Mouse (Mus musculus) spleen, adult 12 weeks (tissue): ENCODE results near the gene Abcc1.

Source experiments
- DNase-seq: peaks from one replicate; pipeline ENCODE4 v3.0.0; 2022; ENCODE audit warnings: low spot score

Gene Abcc1

GRCm38 (mm10) chr16:14376352-14376751 lies 15.0 kb downstream of the Abcc1 start:
- DNase-seq: no peak

DNA sequence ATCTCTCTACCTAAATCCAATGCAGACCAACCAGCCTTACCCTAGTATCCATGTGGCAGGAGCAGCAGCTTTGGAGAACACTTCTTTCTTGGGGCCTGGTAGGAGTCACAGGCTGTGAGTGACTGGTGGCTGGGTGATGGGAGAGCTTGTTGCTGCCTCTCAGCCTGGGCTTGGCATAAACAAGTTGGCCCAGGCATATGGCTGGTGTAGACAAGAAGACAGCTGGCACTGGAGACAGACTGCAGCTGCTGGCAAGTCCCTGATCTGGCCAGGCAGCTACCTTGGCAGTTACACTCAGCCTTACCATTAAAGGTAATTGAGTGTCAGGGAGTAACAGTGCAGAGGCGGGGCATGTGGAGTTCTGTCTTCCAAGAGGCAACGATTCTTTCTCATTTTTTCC lies 16.0 kb downstream of the Abcc1 start:
- DNase-seq: no peak

GRCm38 (mm10) chr16:14378654-14379053 lies 17.3 kb downstream of the Abcc1 start:
- DNase-seq: no peak

DNA sequence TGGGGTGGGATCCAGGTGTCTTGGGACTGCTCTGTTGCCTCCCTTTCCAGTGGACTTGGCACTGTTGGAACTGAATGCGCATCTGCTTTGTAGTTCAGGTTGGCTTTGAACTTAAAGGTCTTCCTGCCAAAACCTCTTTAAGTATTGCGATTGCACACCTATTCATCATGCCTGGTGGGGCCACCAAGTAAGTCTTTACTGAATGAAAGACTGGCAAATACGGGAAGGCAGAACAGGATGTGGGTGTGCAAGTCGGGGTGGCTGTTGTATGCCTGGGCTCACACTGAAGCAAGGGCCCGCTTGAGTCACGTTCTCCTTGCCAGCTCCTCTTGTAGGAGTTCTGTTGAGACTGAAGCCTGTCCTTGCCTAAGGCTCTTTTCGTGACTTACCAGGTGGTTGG lies 18.5 kb downstream of the Abcc1 start:
- DNase-seq: no peak

- DNase-seq: no peak
Measured at GRCm38 (mm10) chr16:14381061-14381665, 19.8 kb downstream of the Abcc1 start.

DNA sequence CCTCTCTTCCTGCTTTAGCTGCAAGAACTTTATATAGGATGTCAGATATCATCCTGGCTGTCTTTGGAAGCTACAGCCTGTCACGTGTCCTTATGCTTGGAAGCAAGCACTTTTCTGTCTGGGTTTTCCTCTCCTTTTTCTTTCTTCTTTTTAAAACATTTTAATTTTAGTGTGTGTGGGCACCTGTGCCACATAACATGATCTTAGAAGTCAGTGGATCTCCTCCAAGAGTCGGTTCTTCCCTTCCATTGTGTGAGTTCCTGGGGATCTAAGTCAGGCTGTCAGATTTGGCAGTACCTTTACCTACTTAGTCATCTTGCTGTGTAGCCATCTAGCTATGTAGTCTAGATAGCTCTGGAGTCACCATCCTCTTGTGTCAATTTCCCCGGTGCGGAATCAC lies 37.9 kb downstream of the Abcc1 start:
- DNase-seq: no peak

DNA sequence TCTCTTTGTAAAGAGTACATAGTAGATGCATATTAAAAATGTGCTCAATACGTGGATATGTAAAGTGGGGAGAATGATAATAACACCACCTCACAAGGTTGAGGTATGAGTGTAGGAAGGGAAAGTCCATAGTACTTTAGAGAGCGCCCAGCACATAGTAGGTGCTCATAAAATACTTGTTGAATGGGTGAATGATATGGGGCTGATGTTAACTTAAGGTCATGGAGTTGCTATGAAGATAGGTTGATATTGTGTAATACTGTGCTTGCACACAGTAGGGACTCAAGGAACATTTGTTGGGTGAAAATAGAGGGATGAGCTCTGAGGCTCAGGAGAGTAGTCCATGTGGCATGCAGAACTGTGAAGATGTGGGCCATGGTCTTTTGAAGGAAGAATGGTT lies 42.1 kb downstream of the Abcc1 start:
- no peak for DNase-seq

- no peak for DNase-seq
Measured at GRCm38 (mm10) chr16:14405636-14406035, 44.3 kb downstream of the Abcc1 start.

- DNase-seq: no peak
Measured at GRCm38 (mm10) chr16:14409124-14409523, 47.8 kb downstream of the Abcc1 start.

DNA sequence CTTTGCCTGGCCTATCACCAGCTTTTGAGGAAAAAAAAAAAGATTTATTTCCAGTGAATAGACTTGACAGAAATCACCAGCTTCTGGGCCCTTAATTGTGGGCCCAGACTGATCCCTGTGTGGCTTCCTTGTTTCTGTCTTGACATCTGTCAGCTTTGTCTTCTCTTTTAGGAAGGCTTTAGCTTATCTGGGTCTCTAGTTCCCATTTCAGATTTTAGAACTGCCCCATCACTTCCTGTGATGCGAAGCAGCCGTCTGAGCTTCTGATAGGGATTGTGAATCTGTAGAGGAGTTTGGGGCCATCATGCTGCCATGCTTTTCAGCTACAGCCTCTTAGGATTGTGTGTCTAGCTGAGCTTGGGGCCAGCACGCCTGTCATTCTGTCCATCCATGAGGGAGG lies 48.4 kb downstream of the Abcc1 start:
- no peak for DNase-seq

DNA sequence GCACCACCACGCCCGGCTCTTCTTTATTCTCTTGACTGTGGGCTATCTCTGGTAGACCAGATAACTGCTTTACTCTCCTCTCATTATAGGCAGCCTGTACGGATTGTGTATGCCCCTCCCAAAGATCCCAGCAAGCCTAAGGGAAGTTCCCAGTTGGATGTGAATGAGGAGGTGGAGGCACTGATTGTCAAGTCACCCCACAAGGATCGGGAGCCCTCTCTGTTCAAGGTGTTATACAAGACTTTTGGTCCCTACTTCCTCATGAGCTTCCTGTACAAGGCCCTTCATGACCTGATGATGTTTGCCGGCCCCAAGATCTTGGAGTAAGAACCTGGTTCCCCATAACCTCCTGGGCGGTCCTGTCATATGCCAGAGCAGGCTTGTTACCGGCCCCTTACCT lies 49.3 kb downstream of the Abcc1 start:
- no peak for DNase-seq

DNA sequence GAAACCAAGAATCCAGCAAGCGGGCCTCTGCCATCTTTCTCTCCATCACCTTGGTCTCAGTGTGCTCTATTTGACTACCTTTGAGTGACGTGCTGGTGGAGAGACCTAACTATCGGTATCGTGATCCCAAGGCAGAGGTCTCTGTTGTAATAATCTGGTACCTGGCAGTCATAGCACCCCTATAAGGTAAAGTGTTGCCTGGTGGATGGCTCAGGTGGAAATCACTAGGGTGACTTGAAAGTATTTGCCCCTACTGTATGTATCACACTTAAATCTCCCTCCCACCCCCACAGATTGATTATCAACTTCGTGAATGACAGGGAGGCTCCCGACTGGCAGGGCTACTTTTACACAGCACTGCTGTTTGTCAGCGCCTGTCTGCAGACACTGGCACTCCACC lies 49.8 kb downstream of the Abcc1 start:
- DNase-seq: no peak

DNA sequence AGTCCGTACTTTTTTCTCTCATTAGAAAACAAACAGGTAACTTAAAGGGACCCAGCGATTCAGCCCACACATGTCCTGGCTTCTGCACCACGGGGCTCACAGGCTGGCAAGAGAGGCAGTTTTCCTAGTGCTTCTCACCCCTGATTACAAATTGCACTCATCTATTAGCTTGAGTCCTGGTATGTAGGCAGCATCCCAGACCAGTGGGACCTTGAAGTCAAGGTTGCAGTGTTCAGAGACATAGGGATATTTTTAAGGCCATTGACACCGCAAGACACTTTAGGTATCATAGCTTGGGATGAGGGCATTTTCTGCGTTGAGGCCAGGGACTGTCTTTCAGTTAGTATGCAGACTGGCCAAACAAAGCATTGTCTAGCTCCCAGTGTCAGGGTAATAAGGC lies 51.2 kb downstream of the Abcc1 start:
- no peak for DNase-seq

GRCm38 (mm10) chr16:14415206-14415605 lies 53.8 kb downstream of the Abcc1 start:
- DNase-seq: no peak

GRCm38 (mm10) chr16:14416957-14417618 lies 55.7 kb downstream of the Abcc1 start:
- DNase-seq: no peak

- no peak for DNase-seq
Measured at GRCm38 (mm10) chr16:14420496-14421132, 59.3 kb downstream of the Abcc1 start.

DNA sequence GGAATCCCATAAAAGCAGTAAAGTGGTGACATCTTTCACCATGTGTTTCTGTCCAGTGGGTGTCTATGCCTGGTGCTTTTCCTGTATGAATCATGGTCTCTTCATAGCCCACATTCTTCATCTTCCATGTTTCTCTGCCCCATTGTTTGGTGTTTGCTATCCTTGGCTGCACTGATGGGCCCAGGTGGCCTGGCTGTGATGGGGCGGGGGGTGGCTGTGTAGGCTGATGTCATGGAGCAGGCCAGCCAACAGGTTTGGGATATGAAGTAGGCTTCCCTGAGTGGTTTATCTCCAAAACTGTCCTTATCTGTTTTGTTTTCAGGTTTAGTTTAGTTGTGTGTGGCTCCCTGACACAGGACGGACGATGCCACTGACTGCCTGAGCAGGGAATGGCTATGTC lies 60.7 kb downstream of the Abcc1 start:
- no peak for DNase-seq

DNA sequence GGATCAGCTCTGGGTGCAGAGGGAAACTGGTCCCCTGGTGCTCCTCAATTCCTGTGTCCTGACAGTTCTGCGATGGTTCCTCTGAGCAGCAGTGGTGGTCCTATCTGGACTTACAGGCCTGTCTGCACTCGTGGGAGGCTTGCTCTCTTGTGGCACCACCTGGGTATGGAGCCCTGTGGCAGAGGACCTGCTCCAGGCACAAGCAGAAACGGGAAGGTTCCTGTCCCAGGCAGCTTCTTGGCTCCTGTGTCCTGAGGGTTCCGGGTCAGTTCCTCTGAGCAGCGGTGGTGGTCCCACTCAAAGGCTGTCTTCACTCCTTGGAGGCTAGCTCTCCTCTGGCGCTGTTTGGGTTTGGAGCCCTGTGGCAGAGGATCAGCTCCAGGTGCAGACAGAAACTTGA lies 68.0 kb downstream of the Abcc1 start:
- no peak for DNase-seq

GRCm38 (mm10) chr16:14432996-14433395 lies 71.6 kb downstream of the Abcc1 start:
- DNase-seq: no peak

DNA sequence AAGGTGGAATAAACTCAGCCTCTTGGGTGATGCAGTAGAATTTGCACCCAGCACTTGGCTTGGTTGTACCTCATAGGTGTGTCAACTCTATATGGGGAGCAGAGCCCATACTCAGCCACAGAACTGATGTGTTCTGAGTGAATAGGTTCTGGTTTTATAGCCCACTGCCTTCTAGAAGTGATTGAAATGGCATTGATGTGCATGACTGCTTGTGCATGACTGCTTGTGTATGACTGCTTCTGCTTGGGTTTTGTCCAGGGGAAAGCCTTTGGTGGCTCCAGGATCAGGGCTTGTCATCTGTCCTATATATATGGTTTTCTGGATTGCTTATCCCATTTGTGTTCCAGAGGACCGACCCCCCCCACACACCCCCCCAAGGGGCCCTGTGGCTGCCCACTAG lies 74.2 kb downstream of the Abcc1 start:
- no peak for DNase-seq

DNA sequence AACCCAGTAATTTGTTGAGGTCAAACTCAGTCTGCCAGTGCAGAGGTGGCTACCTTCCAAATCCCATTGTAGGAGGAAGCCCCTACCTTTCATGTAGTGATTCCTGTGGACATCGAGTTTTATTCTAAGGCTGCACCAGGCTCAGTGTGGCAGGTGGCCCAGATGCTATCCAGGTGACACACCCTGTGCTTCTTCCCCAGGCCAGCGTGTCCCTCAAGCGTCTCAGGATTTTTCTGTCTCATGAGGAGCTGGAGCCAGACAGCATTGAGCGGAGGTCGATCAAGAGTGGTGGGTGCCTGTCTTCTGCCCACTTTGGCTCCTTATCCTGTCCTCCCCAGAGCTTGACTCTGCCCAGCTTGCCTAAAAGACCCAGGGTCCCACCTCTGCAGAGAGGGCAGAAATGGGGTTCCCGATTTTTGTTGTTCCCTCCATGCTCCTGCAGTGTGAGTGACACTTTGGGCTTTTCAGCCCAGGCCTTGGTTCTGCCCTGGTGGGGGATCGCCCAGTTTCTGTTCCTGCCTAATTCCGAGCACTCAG lies 76.2 kb downstream of the Abcc1 start:
- DNase-seq: no peak

DNA sequence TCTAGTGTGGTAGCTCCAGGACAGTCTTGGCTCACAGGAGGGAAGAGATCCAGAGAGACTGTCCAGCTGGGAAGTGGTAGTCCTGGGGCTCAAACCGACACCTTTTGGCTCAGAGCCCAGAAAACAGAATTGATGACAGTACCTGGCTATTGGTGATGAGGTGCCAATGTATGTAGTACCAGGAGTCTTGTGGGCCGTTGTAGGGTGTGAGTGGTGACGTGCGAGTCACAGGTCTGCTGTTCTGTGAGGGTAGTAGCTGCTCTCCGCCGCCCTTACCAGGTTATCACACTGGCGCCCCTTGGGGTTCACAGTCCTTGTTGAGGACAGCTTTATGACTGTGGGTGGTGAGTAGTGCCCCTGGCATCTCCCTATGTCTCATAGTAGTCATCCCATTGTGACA lies 77.2 kb downstream of the Abcc1 start:
- DNase-seq: no peak

DNA sequence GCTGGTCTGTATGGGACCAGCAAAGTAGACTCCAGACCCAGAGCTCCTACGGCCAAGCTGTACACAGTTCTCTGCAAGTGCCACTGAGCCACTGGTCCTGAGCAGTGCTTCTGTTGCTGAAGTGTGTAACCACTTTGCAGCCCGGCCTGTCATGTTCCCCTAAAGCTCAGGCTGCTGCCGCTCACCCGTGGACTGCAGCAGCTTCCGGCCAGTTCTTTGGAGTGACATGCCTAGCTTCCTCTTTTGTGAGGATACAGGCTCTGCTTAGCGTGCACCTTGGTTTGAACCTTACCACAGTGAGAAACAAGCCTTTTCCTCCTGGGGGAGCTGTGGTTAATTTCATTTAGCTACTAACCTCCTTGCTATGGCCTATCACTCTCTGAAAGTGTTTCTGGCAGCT lies 77.7 kb downstream of the Abcc1 start:
- peak; percentile 22 for DNase-seq
